Mouse (Mus musculus): Measurements from ENCODE around the gene Hbs1l.

Gene Hbs1l

GRCm38 (mm10) chr10:21350531-21351515, 55.0 kb downstream of the Hbs1l start:
- in situ Hi-C loops (cut with MboI; ENCODE audit: low pct_unique_long_range_greater_than_20kb in 1 of 2, low sequenced_read_pairs in 2 of 2, unreplicated experiment in 1 of 2) = no loop called here

- in situ Hi-C loops (cut with MboI; ENCODE audit: low pct_unique_long_range_greater_than_20kb in 1 of 2, low sequenced_read_pairs in 2 of 2, unreplicated experiment in 1 of 2) = no loop called here
Observed at GRCm38 (mm10) chr10:21351766-21352165, 56.0 kb downstream of the Hbs1l start.

DNA sequence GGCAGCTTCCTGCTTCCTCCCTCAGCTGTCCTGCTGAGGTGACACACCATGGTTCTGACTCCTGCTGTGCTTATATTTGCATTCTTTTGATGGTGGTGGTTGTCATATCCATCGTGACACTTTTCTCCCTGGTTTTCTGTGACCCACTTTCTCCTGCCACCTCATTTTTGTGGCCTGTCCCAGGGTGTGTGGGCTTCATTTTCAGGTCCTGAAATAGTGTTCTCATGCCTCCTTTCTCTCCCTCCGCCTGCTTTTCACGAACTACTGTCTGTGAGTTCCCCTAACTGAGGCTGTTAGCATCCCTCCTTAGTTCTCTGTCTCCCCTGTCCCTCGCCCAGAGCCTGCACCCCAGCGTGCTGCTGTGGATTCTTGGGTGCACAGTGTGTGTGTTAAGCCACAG, 58.1 kb downstream of the Hbs1l start:
- in situ Hi-C loops (cut with MboI; ENCODE audit: low pct_unique_long_range_greater_than_20kb in 1 of 2, low sequenced_read_pairs in 2 of 2, unreplicated experiment in 1 of 2) = no loop called here

- in situ Hi-C loops (cut with MboI; ENCODE audit: low pct_unique_long_range_greater_than_20kb in 1 of 2, low sequenced_read_pairs in 2 of 2, unreplicated experiment in 1 of 2) = no loop called here
Observed at GRCm38 (mm10) chr10:21354506-21354905, 58.7 kb downstream of the Hbs1l start.

DNA sequence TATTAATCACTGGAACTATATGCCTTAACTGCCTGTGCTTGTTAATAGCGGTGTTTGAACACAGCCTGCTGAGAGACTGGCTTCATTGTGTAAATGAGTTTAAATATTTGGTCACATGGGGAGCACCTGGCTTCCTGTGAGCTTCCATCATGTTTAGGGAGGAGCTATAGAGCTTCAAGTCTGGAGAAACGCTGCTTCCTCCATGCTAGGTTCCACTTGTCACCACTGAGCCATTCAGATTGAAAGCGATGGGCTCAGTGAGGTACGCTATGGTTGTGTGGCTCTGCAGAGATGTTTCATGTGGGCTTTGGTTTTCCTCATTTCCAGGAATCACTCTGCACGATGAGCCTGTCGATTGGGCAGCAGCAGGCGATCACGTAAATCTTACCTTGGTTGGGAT, 62.2 kb downstream of the Hbs1l start:
- in situ Hi-C loops (cut with MboI; ENCODE audit: low pct_unique_long_range_greater_than_20kb in 1 of 2, low sequenced_read_pairs in 2 of 2, unreplicated experiment in 1 of 2) = no loop called here

GRCm38 (mm10) chr10:21359086-21359485, 63.3 kb downstream of the Hbs1l start:
- in situ Hi-C loops (cut with MboI; ENCODE audit: low pct_unique_long_range_greater_than_20kb in 1 of 2, low sequenced_read_pairs in 2 of 2, unreplicated experiment in 1 of 2) = no loop called here

GRCm38 (mm10) chr10:21361871-21362270, 66.1 kb downstream of the Hbs1l start:
- in situ Hi-C loops (cut with MboI; ENCODE audit: low pct_unique_long_range_greater_than_20kb in 1 of 2, low sequenced_read_pairs in 2 of 2, unreplicated experiment in 1 of 2) = no loop called here

DNA sequence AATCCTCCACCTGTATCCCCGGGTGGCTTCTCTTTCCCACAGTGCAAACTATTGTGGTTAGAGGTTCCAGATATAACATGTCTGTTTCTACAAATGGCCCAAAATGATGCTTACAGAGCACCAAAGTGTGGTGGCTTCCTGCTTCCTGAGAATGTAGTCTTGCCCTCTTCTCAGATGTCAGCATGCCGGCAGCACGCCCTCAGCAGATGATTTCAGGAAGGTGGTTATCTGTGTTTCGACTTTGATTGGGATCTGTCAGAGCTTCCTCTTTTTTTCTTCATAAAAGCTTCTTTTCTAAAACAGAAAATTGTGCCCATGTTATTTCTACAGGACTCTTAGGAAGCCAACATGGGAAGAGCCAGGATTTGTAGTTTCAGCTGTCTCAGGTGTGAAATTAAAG, 67.5 kb downstream of the Hbs1l start:
- in situ Hi-C loops (cut with MboI; ENCODE audit: low pct_unique_long_range_greater_than_20kb in 1 of 2, low sequenced_read_pairs in 2 of 2, unreplicated experiment in 1 of 2) = no loop called here

GRCm38 (mm10) chr10:21364946-21365345, 69.2 kb downstream of the Hbs1l start:
- in situ Hi-C loops (cut with MboI; ENCODE audit: low pct_unique_long_range_greater_than_20kb in 1 of 2, low sequenced_read_pairs in 2 of 2, unreplicated experiment in 1 of 2) = no loop called here

DNA sequence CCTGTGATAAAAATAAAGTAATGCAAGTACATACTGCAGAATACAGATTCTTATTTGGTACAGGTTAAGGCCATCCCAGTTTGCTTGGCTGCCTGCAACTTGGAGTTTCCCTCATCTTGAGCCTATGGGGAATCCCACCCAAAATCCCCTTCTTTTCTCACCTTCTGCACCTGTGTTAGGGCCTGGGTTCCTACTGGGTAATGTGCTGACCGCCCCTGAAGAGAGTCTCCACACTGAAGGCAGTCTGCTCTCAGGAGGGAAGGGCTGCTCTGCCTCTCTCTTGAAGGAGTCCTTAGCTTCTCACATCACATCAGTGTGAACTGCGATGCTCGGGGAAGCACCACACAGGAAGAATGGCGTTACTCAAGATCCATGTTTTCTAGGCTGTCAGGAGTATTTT, 70.1 kb downstream of the Hbs1l start:
- in situ Hi-C loops (cut with MboI; ENCODE audit: low pct_unique_long_range_greater_than_20kb in 1 of 2, low sequenced_read_pairs in 2 of 2, unreplicated experiment in 1 of 2) = no loop called here

GRCm38 (mm10) chr10:21366471-21366870, 70.7 kb downstream of the Hbs1l start:
- in situ Hi-C loops (cut with MboI; ENCODE audit: low pct_unique_long_range_greater_than_20kb in 1 of 2, low sequenced_read_pairs in 2 of 2, unreplicated experiment in 1 of 2) = no loop called here

DNA sequence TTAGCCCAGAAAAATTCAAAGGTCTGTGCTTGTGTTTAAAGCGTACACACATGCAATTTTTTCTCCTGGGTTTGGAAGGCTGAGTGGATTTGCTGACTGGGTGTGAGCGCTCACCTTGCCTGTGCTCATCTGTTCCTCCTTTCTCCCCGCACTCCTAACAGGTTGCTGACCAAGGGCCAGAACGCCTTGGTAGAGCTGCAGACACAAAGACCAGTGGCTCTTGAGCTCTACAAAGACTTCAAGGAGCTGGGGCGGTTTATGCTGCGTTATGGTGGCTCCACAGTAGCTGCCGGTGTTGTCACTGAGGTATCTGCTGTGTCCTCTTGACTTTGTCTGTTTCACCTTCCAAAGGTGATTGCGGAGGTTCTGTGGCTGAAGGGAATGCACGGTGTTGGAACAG, 71.7 kb downstream of the Hbs1l start:
- in situ Hi-C loops (cut with MboI; ENCODE audit: low pct_unique_long_range_greater_than_20kb in 1 of 2, low sequenced_read_pairs in 2 of 2, unreplicated experiment in 1 of 2) = no loop called here

DNA sequence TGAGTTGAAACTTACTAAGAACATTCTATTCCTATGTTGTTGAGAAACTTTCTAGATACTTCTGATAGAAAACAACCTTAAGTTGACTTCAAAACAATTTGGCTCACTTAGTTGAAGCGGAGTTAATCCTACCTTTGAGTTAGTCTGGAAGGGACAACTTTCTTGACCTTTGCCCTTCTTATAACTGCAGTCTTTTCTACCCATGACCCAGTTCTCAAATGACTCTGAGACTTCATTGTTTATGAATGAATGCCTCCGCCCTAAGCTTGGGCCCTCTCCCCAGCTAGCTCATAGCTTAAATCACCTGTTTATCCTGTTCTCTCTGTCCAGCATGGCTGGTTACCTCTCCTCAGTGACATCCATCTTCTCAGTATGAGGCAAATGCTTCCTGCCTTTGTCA, 73.8 kb downstream of the Hbs1l start:
- in situ Hi-C loops (cut with MboI; ENCODE audit: low pct_unique_long_range_greater_than_20kb in 1 of 2, low sequenced_read_pairs in 2 of 2, unreplicated experiment in 1 of 2) = no loop called here

DNA sequence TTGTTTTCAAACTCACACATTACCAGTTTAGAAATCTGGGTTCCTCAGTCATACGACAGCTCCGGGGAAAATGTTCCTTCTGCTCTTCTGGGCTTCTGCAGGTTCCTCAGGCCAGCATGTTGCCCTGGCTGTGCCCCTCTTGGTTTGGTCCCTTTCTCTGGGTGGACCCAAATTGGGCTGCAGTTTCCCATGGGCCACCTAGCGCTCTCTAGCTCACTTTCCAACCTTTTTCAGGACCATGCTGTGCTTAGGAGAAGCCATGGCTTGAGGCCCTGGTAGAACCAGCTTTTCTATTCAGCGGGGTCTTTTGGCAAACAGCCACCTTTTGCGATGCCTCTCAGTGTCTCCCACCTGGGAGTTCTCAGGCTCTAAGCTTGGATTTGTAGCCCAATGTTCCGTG, 76.5 kb downstream of the Hbs1l start:
- in situ Hi-C loops (cut with MboI; ENCODE audit: low pct_unique_long_range_greater_than_20kb in 1 of 2, low sequenced_read_pairs in 2 of 2, unreplicated experiment in 1 of 2) = no loop called here

- in situ Hi-C loops (cut with MboI; ENCODE audit: low pct_unique_long_range_greater_than_20kb in 1 of 2, low sequenced_read_pairs in 2 of 2, unreplicated experiment in 1 of 2) = no loop called here
Observed at GRCm38 (mm10) chr10:21376682-21377473, 81.1 kb downstream of the Hbs1l start, which contains the start of gene Aldh8a1. Aldh8a1 (plus strand) TSS chr10:21377291.

GRCm38 (mm10) chr10:21378196-21378944, 82.6 kb downstream of the Hbs1l start:
- in situ Hi-C loops (cut with MboI; ENCODE audit: low pct_unique_long_range_greater_than_20kb in 1 of 2, low sequenced_read_pairs in 2 of 2, unreplicated experiment in 1 of 2) = no loop called here

DNA sequence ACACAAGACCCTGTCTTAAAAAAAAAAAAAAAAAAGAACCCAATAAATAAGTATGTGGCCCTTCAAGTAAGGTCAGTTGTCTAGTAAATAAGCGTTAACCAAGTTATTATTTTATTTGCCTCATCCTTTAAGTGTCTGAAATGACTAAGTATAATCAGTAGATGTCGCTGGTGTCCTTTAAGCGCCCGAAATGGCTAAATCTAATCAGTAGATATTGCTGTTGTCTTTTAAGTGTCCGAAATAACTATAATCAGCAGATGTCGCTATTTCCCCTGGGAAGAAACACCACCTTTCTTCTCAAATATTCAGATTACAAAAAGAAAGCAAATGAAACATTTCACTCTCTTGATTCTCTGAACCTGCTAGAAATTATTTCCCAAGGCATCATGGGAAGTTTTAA, 87.1 kb downstream of the Hbs1l start:
- in situ Hi-C loops (cut with MboI; ENCODE audit: low pct_unique_long_range_greater_than_20kb in 1 of 2, low sequenced_read_pairs in 2 of 2, unreplicated experiment in 1 of 2) = loop anchor here (5.0 kb wide), 2 partner anchors 64 to 624 kb away; no protein-coding TSS in a partner anchor

GRCm38 (mm10) chr10:21385111-21385663, 89.4 kb downstream of the Hbs1l start:
- in situ Hi-C loops (cut with MboI; ENCODE audit: low pct_unique_long_range_greater_than_20kb in 1 of 2, low sequenced_read_pairs in 2 of 2, unreplicated experiment in 1 of 2) = no loop called here

Measured in mouse embryonic stem cell (cell line).